Mouse (Mus musculus) hindbrain, postnatal 0 days (tissue): ENCODE results near the gene Otop2. TPM values are rescaled to one million over a fixed set of nuclear protein-coding genes. Genes with fewer than 3 reads are reported as not detected.

Experiments
- ATAC-seq: fragments of 200-750 bp; cut with Nextera tagmentation; 2 replicates; pipeline ENCODE4 v1.8.0; 2017; ENCODE audit warnings: mild to moderate bottlenecking, moderate TSS enrichment, moderate library complexity
- DNase-seq: peaks from one replicate; pipeline ENCODE4 v3.0.0-alpha.2; 2015; ENCODE audit warnings: low spot score
- H3K27ac ChIP-seq: fragments of 300-500 bp; sonication (generic); 2 replicates; pipeline ENCODE4 v1.5.1; 2014; ENCODE audit warnings: mild to moderate bottlenecking
- H3K27me3 ChIP-seq: fragments of 300-500 bp; sonication (generic); 2 replicates; pipeline ENCODE4 v1.6.1; 2014; ENCODE audit warnings: low read length, mixed read lengths; ENCODE audit not compliant: insufficient read depth
- H3K36me3 ChIP-seq: fragments of 300-500 bp; sonication (generic); 2 replicates; pipeline ENCODE4 v1.6.1; 2014; ENCODE audit warnings: low read length, mixed read lengths; ENCODE audit not compliant: insufficient read depth
- H3K4me1 ChIP-seq: fragments of 300-500 bp; sonication (generic); 2 replicates; pipeline ENCODE4 v1.6.1; 2014; ENCODE audit warnings: antibody characterized with exemption, low read length, mixed read lengths; ENCODE audit not compliant: insufficient read depth
- H3K4me2 ChIP-seq: fragments of 300-500 bp; sonication (generic); 2 replicates; pipeline ENCODE4 v1.6.1; 2014; ENCODE audit warnings: low read depth, mild to moderate bottlenecking, low read length, moderate library complexity, mixed read lengths
- H3K4me3 ChIP-seq: fragments of 300-500 bp; sonication (generic); 2 replicates; pipeline ENCODE4 v1.5.1; 2014; ENCODE audit warnings: low read length
- H3K9ac ChIP-seq: fragments of 300-500 bp; sonication (generic); replicated peaks from 2 replicates; pipeline ENCODE4 v1.6.1; 2014; ENCODE audit warnings: mild to moderate bottlenecking, low read length, moderate library complexity, mixed read lengths
- H3K9me3 ChIP-seq: fragments of 300-500 bp; sonication (generic); 2 replicates; pipeline ENCODE4 v1.6.1; 2016; ENCODE audit warnings: low read length, mixed read lengths
- CTCF ChIP-seq: IDR thresholded peaks from 2 replicates; pipeline ENCODE4 v1.5.1; 2016; ENCODE audit warnings: antibody characterized with exemption, control low read depth, low read depth
- WGBS: fragments of 180-500 bp; shearing (Covaris S2); extraction: QIAGEN DNeasy Blood & Tissue Kit; methylation state at CpG from one replicate; pipeline ENCODE4 v1.1.7; 2014; 5-methylcytosine and 5-hydroxymethylcytosine counted together
- polyA plus RNA-seq: library from polyadenylated mRNA; unstranded; fragments of >200 nt; fragmentation: Nextera tagmentation; extraction: Ambion mirVana; gene quantifications from 2 replicates; pipeline ENCODE4 v1.2.1, GENCODE M21; 2015
- total RNA-seq: library from RNA; depleted of rRNA; stranded (reverse); fragments of >200 nt; gene quantifications from 2 replicates; pipeline ENCODE4 v1.2.3, GENCODE M21; 2014

The Otop2 gene
- total and polyA plus RNA-seq, 2 experiments from 2014 or later, result 0.20 to 0.99 TPM

- TF ChIP-seq CTCF, result peak; percentile 99
- Histone ChIP-seq H3K36me3 (peaks cover 24% of the 10 kb centered on the region), H3K9ac (no peak overlapping the region), H3K27me3 (no peaks in the 10 kb centered on the region), H3K4me1 (peaks cover 6% of the 10 kb centered on the region; the same call in 1 of the 2 replicates), H3K27ac (no peak overlapping the region), H3K4me3 (no peak overlapping the region), H3K4me2 (no peak overlapping the region), H3K9me3 (no peaks in the 10 kb centered on the region)
- WGBS, result 8% methylated on average over 8 of the region's 8 CpGs
- DNase-seq (peak; percentile 90), ATAC-seq (peak; percentile 50)
Measured at GRCm38 (mm10) chr11:115354183-115354582, 47.2 kb downstream of the Otop2 start.

- H3K4me1 ChIP-seq, result peaks cover 9% of the 10 kb centered on the region; the same call in 1 of the 2 replicates
- peak; percentile 69 for TF ChIP-seq CTCF
- WGBS, result 16% methylated on average over 5 of the region's 5 CpGs
- H3K4me3 ChIP-seq, result no peak overlapping the region
- H3K36me3 ChIP-seq, result 0 out of 2 replicates have a peak, but pooled peaks cover 4% of the 10 kb centered on the region
- ATAC-seq (peak; percentile 64; the same call in 1 of the 2 replicates), DNase-seq (peak; percentile 92)
- no peaks in the 10 kb centered on the region for H3K9me3 ChIP-seq
- peak overlapping the region; percentile 32; the same call in 1 of the 2 replicates for H3K27ac ChIP-seq
- no peak overlapping the region for H3K4me2 ChIP-seq
- no peaks in the 10 kb centered on the region for H3K27me3 ChIP-seq
- 0 out of 2 replicates have a peak overlapping the region, but pooled peaks have one; percentile 17 for H3K9ac ChIP-seq
Measured at GRCm38 (mm10) chr11:115358468-115358867, 51.5 kb downstream of the Otop2 start.

- Histone ChIP-seq H3K4me2 (no peak overlapping the region), H3K4me3 (no peak overlapping the region), H3K9ac (no peak overlapping the region), H3K27ac (0 out of 2 replicates have a peak overlapping the region, but pooled peaks have one; percentile 32), H3K4me1 (peaks cover 9% of the 10 kb centered on the region; the same call in 1 of the 2 replicates), H3K27me3 (no peaks in the 10 kb centered on the region), H3K36me3 (0 out of 2 replicates have a peak, but pooled peaks cover 4% of the 10 kb centered on the region), H3K9me3 (no peaks in the 10 kb centered on the region)
- no peak for TF ChIP-seq CTCF
- DNase-seq, result peak; percentile 28
- ATAC-seq, result peak; percentile 36
- 43% methylated on average over 3 of the region's 3 CpGs for WGBS
Measured at GRCm38 (mm10) chr11:115359293-115359692, 52.3 kb downstream of the Otop2 start.

- Histone ChIP-seq H3K4me1 (peaks cover 9% of the 10 kb centered on the region; the same call in 1 of the 2 replicates), H3K4me2 (no peak overlapping the region), H3K4me3 (no peak overlapping the region), H3K27me3 (no peaks in the 10 kb centered on the region), H3K36me3 (0 out of 2 replicates have a peak, but pooled peaks cover 4% of the 10 kb centered on the region), H3K9ac (no peak overlapping the region), H3K27ac (no peak overlapping the region), H3K9me3 (no peaks in the 10 kb centered on the region)
- peak; percentile 49 for TF ChIP-seq CTCF
- DNase-seq (no peak), ATAC-seq (no peak)
- WGBS, result 39% methylated on average over 6 of the region's 6 CpGs
Measured at GRCm38 (mm10) chr11:115359726-115360125, 52.8 kb downstream of the Otop2 start.

GRCm38 (mm10) chr11:115364136-115364535, 57.2 kb downstream of the Otop2 start:
- TF ChIP-seq CTCF, result no peak

GRCm38 (mm10) chr11:115366039-115366705, 59.2 kb downstream of the Otop2 start:
- no peak for DNase-seq
- ATAC-seq, result peak; percentile 54
- Histone ChIP-seq H3K27me3 (no peaks in the 10 kb centered on the region), H3K9ac (peak overlapping the region; percentile 80; the same call in 1 of the 2 replicates), H3K4me2 (peak overlapping the region; percentile 94), H3K27ac (peak overlapping the region; percentile 90), H3K9me3 (no peaks in the 10 kb centered on the region), H3K4me1 (peaks cover 14% of the 10 kb centered on the region), H3K36me3 (no peaks in the 10 kb centered on the region), H3K4me3 (peak overlapping the region; percentile 74)
- TF ChIP-seq CTCF, result no peak
- 49% methylated on average over 7 of the region's 7 CpGs for WGBS

More at GRCm38 (mm10) chr11:115364136-115364535, 57.2 kb downstream of the Otop2 start:
- no peak overlapping the region for H3K4me2 ChIP-seq
- no peaks in the 10 kb centered on the region for H3K9me3 ChIP-seq
- WGBS, result 71% methylated on average over 3 of the region's 3 CpGs
- no peak overlapping the region for H3K9ac ChIP-seq
- peaks cover 17% of the 10 kb centered on the region for H3K4me1 ChIP-seq
- H3K4me3 ChIP-seq, result no peak overlapping the region
- DNase-seq (no peak), ATAC-seq (no peak)
- H3K27ac ChIP-seq, result no peak overlapping the region
- H3K27me3 ChIP-seq, result no peaks in the 10 kb centered on the region
- H3K36me3 ChIP-seq, result 0 out of 2 replicates have a peak, but pooled peaks cover 4% of the 10 kb centered on the region
